Mouse (Mus musculus) megakaryocyte, embryonic 14.5 days (primary cell): ENCODE results near the gene Gm12184. TPM values are rescaled to one million over a fixed set of nuclear protein-coding genes. Genes with fewer than 3 reads are reported as not detected.
"Not testable (repeated sequence)": the region's sequence is repeated elsewhere in the genome, so short reads cannot be mapped to it uniquely, and the experiment has no call there.

Experiments used
- H3K27me3 ChIP-seq: replicated peaks from 2 replicates; pipeline ENCODE3; 2012; ENCODE audit warnings: inconsistent platforms
- H3K36me3 ChIP-seq: replicated peaks from 2 replicates; pipeline ENCODE3; 2012; ENCODE audit warnings: low read length, inconsistent platforms, mixed read lengths
- H3K4me1 ChIP-seq: 2 replicates; pipeline ENCODE4 v1.6.1; 2012; ENCODE audit warnings: inconsistent platforms
- H3K4me3 ChIP-seq: replicated peaks from 2 replicates; pipeline ENCODE3; 2012; ENCODE audit warnings: moderate library complexity, mild to moderate bottlenecking, inconsistent platforms
- H3K9me3 ChIP-seq: 2 replicates; pipeline ENCODE4 v1.6.1; 2012; ENCODE audit warnings: inconsistent platforms
- FLI1 ChIP-seq: IDR thresholded peaks from 2 replicates; pipeline ENCODE4 v1.6.1; 2012; ENCODE audit warnings: low read length, inconsistent platforms, mixed read lengths
- GATA1 ChIP-seq: IDR thresholded peaks from 3 replicates; pipeline ENCODE4 v1.6.1; 2012; ENCODE audit warnings: mixed read lengths, low read length, inconsistent platforms, borderline replicate concordance
- polyA plus RNA-seq: library from polyadenylated mRNA; stranded (reverse); fragments of >175 nt; gene quantifications from 2 replicates; pipeline ENCODE4 v1.2.3, GENCODE M21; 2012; ENCODE audit warnings: low replicate concordance; ENCODE audit not compliant: insufficient read depth

Gm12184 gene
- polyA plus RNA-seq, 1 experiment = 18.6 TPM

- no peaks in the 10 kb centered on the region for H3K36me3 ChIP-seq
- H3K9me3 ChIP-seq = peaks cover 4% of the 10 kb centered on the region
- no peak for TF ChIP-seq GATA1
- TF ChIP-seq FLI1 = no peak
- H3K4me3 ChIP-seq = peak overlapping the region; percentile 90
- peaks cover 57% of the 10 kb centered on the region for H3K4me1 ChIP-seq
- no peaks in the 10 kb centered on the region for H3K27me3 ChIP-seq
These were observed 2.1 kb downstream of the Gm12184 start for GRCm38 (mm10) chr11:48824311-48824830.

GRCm38 (mm10) chr11:48823536-48823972, 2.9 kb downstream of the Gm12184 start:
- Histone ChIP-seq H3K27me3 (no peaks in the 10 kb centered on the region), H3K36me3 (no peaks in the 10 kb centered on the region), H3K4me3 (peak overlapping the region; percentile 90), H3K4me1 (peaks cover 63% of the 10 kb centered on the region), H3K9me3 (peaks cover 4% of the 10 kb centered on the region)
- TF ChIP-seq GATA1 = no peak
- no peak for TF ChIP-seq FLI1

GRCm38 (mm10) chr11:48822768-48823512, 3.5 kb downstream of the Gm12184 start:
- H3K9me3 ChIP-seq = peaks cover 3% of the 10 kb centered on the region
- H3K4me3 ChIP-seq = peak overlapping the region; percentile 90
- no peaks in the 10 kb centered on the region for H3K27me3 ChIP-seq
- H3K36me3 ChIP-seq = no peaks in the 10 kb centered on the region
- TF ChIP-seq GATA1 (no peak), FLI1 (no peak)
- peaks cover 64% of the 10 kb centered on the region for H3K4me1 ChIP-seq

- H3K4me3 ChIP-seq, H3K36me3 ChIP-seq, H3K27me3 ChIP-seq, H3K9me3 ChIP-seq: not testable (repeated sequence)
- H3K4me1 ChIP-seq = peaks cover 62% of the 10 kb centered on the region
These were observed 5.2 kb downstream of the Gm12184 start for GRCm38 (mm10) chr11:48821299-48821698.

- Histone ChIP-seq H3K4me3 (no peak overlapping the region), H3K4me1 (peaks cover 72% of the 10 kb centered on the region), H3K27me3 (no peaks in the 10 kb centered on the region), H3K9me3 (no peaks in the 10 kb centered on the region), H3K36me3 (peaks cover 7% of the 10 kb centered on the region)
- no peak for TF ChIP-seq FLI1
- no peak for TF ChIP-seq GATA1
These were observed 6.2 kb downstream of the Gm12184 start for GRCm38 (mm10) chr11:48820308-48820674.

GRCm38 (mm10) chr11:48819614-48820307, 6.7 kb downstream of the Gm12184 start:
- no peak overlapping the region for H3K4me3 ChIP-seq
- H3K4me1 ChIP-seq = peaks cover 74% of the 10 kb centered on the region
- H3K36me3 ChIP-seq = peaks cover 12% of the 10 kb centered on the region

GRCm38 (mm10) chr11:48818346-48818745, 8.1 kb downstream of the Gm12184 start:
- TF ChIP-seq GATA1 (no peak), FLI1 (no peak)
- Histone ChIP-seq H3K36me3 (peaks cover 26% of the 10 kb centered on the region), H3K4me3 (peak overlapping the region; percentile 97), H3K4me1 (peaks cover 74% of the 10 kb centered on the region), H3K27me3 (no peaks in the 10 kb centered on the region), H3K9me3 (no peaks in the 10 kb centered on the region)

More at GRCm38 (mm10) chr11:48819614-48820307, 6.7 kb downstream of the Gm12184 start:
- TF ChIP-seq FLI1 = no peak
- TF ChIP-seq GATA1 = no peak
- no peaks in the 10 kb centered on the region for H3K27me3 ChIP-seq
- H3K9me3 ChIP-seq = no peaks in the 10 kb centered on the region

GRCm38 (mm10) chr11:48817794-48818193, 8.7 kb downstream of the Gm12184 start:
- Histone ChIP-seq H3K4me1 (peaks cover 73% of the 10 kb centered on the region), H3K4me3 (peak overlapping the region; percentile 97), H3K9me3 (no peaks in the 10 kb centered on the region), H3K36me3 (peaks cover 32% of the 10 kb centered on the region), H3K27me3 (no peaks in the 10 kb centered on the region)
- TF ChIP-seq GATA1 (no peak), FLI1 (no peak)

- peaks cover 39% of the 10 kb centered on the region for H3K36me3 ChIP-seq
- TF ChIP-seq FLI1 = peak; percentile 69; the same call in 1 of the 2 replicates
- no peak for TF ChIP-seq GATA1
- peaks cover 74% of the 10 kb centered on the region for H3K4me1 ChIP-seq
- H3K9me3 ChIP-seq = no peaks in the 10 kb centered on the region
- H3K27me3 ChIP-seq = no peaks in the 10 kb centered on the region
- peak within 1 kb of the TSS; percentile 97 for H3K4me3 ChIP-seq
These were observed 9.4 kb downstream of the Gm12184 start, which contains the start of gene Trim41 for GRCm38 (mm10) chr11:48816800-48817665. TSS of gene Trim41 (minus strand) at chr11:48817353.
